Mouse (Mus musculus): ENCODE results near the gene 9630041A04Rik.

DNA sequence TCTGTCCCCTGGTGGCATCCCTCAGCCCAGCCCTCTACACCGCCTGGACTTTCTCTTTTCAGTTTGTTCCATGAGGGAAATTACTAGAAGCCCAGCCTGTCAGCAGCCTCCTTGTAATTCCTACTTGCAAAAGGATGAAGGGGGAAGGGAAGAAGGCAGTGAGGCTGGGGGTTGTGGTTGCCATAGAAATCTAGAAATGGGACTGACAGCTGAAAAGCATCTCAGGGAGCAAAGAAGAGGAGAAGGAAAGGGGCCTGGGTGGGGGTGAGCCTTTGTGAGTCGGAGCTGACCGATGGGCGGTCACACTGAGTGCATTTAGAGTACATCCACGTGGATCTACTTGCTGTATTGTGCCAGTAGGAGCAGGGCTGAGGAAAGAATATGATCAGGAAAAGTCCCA is 47.2 kb downstream of the 9630041A04Rik start:
- no peak for TF ChIP-seq GATA1 (IDR thresholded peaks at IDR 0.05; ENCODE audit: low read length)
- no peak for TF ChIP-seq TAL1 (IDR thresholded peaks at IDR 0.05; ENCODE audit: low read length)
